Mouse (Mus musculus) myocyte (in vitro differentiated cells): ENCODE data around the gene Cript.

Experiments used
- E2F4 ChIP-seq: IDR thresholded peaks from one replicate; pipeline ENCODE4 v1.6.1; 2011; ENCODE audit warnings: mild to moderate bottlenecking, control low read depth, moderate library complexity; ENCODE audit not compliant: insufficient read depth
- MYOG ChIP-seq, 3 experiments: IDR thresholded peaks; one replicate each; pipeline ENCODE4 v1.6.1; 2011; ENCODE audit warnings: control low read depth in 2 of 3, low read depth in 2 of 3, mild to moderate bottlenecking in 2 of 3; ENCODE audit not compliant: insufficient read length in 2 of 3, control insufficient read depth in 1 of 3, insufficient read depth in 1 of 3

GRCm38 (mm10) chr17:86981205-86981604 is 44.1 kb upstream of the Cript start:
- no peak for TF ChIP-seq MYOG (IDR thresholded peaks at IDR 0.05; ENCODE audit: control insufficient read depth in 1 of 3, insufficient read depth in 1 of 3, insufficient read length in 2 of 3, low read depth in 2 of 3)
- TF ChIP-seq E2F4 = no peak
